11 mouse cellular contexts compared by ENCODE assay signal in the genomic region with DNA sequence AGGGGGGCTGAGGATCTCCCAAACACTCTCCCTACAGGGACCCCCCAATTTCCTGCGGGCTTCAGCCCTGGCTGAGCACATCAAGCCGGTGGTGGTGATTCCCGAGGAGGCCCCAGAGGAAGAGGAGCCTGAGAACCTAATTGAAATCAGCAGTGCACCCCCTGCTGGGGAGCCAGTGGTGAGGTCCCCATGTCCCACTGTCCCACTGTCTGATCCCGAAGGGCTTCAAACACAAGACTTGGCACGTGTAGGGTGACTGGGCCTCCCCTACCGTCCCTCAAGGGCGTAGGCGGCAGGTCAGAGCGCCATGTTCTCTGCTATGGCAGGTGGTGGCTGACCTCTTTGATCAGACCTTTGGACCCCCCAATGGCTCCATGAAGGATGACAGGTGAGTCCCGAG. TPM values are rescaled to one million over a fixed set of nuclear protein-coding genes. Genes with fewer than 3 reads are reported as not detected.
DNase-seq lines count a peak whose midpoint lies in the region; ATAC-seq and TF ChIP-seq lines count a peak whose summit lies in the region.
"Had no signal": no experiment of that assay in that cellular context is flagged by ENCODE, and none has a peak within 500 bp of the region (broad histone marks: within the 10 kb centered on the region; RNA-seq: fewer than 3 reads in every experiment).

No protein-coding gene starts in this region.

- WGBS in kidney, adult 2 months = 72% methylated on average over 10 of the region's 10 CpGs
- 83% methylated on average over 10 of the region's 10 CpGs for WGBS in kidney, embryonic 14.5 days

- no peak overlapping the region for H3K9ac ChIP-seq in kidney, embryonic 14.5 days (ENCODE audit: low read depth, low read length)

- H3K4me1 ChIP-seq in kidney, adult 2 months (ENCODE audit: control insufficient read depth, insufficient read depth, low read length) = no peaks in the 10 kb centered on the region
- no peaks in the 10 kb centered on the region for H3K4me1 ChIP-seq in kidney, embryonic 14.5 days (ENCODE audit: control insufficient read depth, insufficient read depth, low read length)

- no peak for TF ChIP-seq CTCF in kidney, adult 2 months (conservative IDR thresholded peaks at IDR 0.05; ENCODE audit: insufficient read depth, insufficient read length, low read depth, low read length)

- H3K9me3 ChIP-seq in kidney, embryonic 14.5 days (ENCODE audit: control insufficient read depth, low read length) = no peaks in the 10 kb centered on the region
- H3K9me3 ChIP-seq: forebrain, embryonic 10.5 days had no signal

- no peaks in the 10 kb centered on the region for H3K36me3 ChIP-seq in kidney, adult 2 months (ENCODE audit: control insufficient read depth, insufficient read depth, low read length)
- peaks cover 7% of the 10 kb centered on the region; the same call in 1 of the 2 replicates for H3K36me3 ChIP-seq in kidney, embryonic 14.5 days (ENCODE audit: control insufficient read depth, insufficient read depth, low read length)

- no peak for TF ChIP-seq POLR2A in kidney, adult 2 months (IDR thresholded peaks at IDR 0.05; ENCODE audit: low read depth, low read length)

- H3K4me3 ChIP-seq in kidney, adult 2 months (ENCODE audit: insufficient read depth, low read depth, low read length) = no peak overlapping the region
- H3K4me3 ChIP-seq in kidney, embryonic 14.5 days (ENCODE audit: low read length) = no peak overlapping the region
- H3K4me3 ChIP-seq: forebrain, embryonic 10.5 days had no signal

- peak; percentile 54 for DNase-seq in cerebellum, adult 9-11 months
- peak; percentile 30 for DNase-seq in kidney, adult 2 months
- DNase-seq in retina, embryonic 14.5 days (ENCODE audit: low spot score) = peak; percentile 50
- DNase-seq in retina, postnatal 1 day = no peak
- DNase-seq in lung, postnatal 14 days = peak; percentile 54
- no peak for DNase-seq in right cerebral cortex, adult 18-20 months
- DNase-seq: adrenal gland, adult 2 months; spleen, adult 18-20 months had no signal

- no peak overlapping the region for H3K4me2 ChIP-seq in kidney, embryonic 14.5 days (replicated peaks; ENCODE audit: low read depth, low read length)

- no peak for ATAC-seq in cerebellum, adult (ENCODE audit: insufficient number of reproducible peaks, low FRiP score, low TSS enrichment)
- no peak for ATAC-seq in kidney, embryonic 14.5 days (ENCODE audit: low FRiP score, low TSS enrichment)

- H3K27ac ChIP-seq in kidney, adult 2 months (ENCODE audit: insufficient read depth, low read depth, low read length) = no peak overlapping the region
- H3K27ac ChIP-seq in kidney, embryonic 14.5 days (ENCODE audit: low read depth, low read length) = no peak overlapping the region

- H3K27me3 ChIP-seq in kidney, adult 2 months (replicated peaks; ENCODE audit: control insufficient read depth, insufficient read depth, low read length) = no peaks in the 10 kb centered on the region
- no peaks in the 10 kb centered on the region for H3K27me3 ChIP-seq in kidney, embryonic 14.5 days (ENCODE audit: control insufficient read depth, insufficient read depth, low read length)

RNA-seq across cellular contexts. Expression of a gene that starts 22.8 kb away (rescaled TPM):
- 18.3 and 19.2 TPM in 2 replicates for polyA plus RNA-seq in kidney, adult 2 months (2012; rRNA removed)
- polyA plus RNA-seq in kidney, embryonic 14.5 days (2014; fragmentation: Nextera tagmentation; extraction: Ambion mirVana) = 11.0 and 13.0 TPM in 2 replicates

RNA-seq across cellular contexts. Expression of a gene that starts 35.9 kb away (rescaled TPM):
- 22.6 and 24.1 TPM in 2 replicates for polyA plus RNA-seq in kidney, adult 2 months (2012; rRNA removed)
- 20.2 and 27.6 TPM in 2 replicates for polyA plus RNA-seq in kidney, embryonic 14.5 days (2014; fragmentation: Nextera tagmentation; extraction: Ambion mirVana)

Comparison
In these comparisons a context has a peak if more than half of its experiments do, and no peak if none do; other contexts are left out.
1. DNase-seq: peak in cerebellum, adult 9-11 months (single experiment), kidney, adult 2 months (single experiment), retina, embryonic 14.5 days (single experiment) and lung, postnatal 14 days (single experiment); none in retina, postnatal 1 day (single experiment) and right cerebral cortex, adult 18-20 months (single experiment).